Mouse (Mus musculus) thymus, postnatal 14 days (tissue): Measurements from ENCODE around the gene Gm10058.
"Not testable (repeated sequence)": the region's sequence is repeated elsewhere in the genome, so short reads cannot be mapped to it uniquely, and the experiment has no call there.

Experiments used
- DNase-seq: peaks from one replicate; pipeline ENCODE4 v3.0.0; 2021

Gm10058 gene

GRCm38 (mm10) chrX:27946785-27947184, at the start of gene Gm10058:
Gene Gm10058, minus strand, starts transcription at chrX:27946885.
- not testable (repeated sequence) for DNase-seq
